Mouse (Mus musculus): Measurements from ENCODE around the gene Klhl29. TPM values are rescaled to one million over a fixed set of nuclear protein-coding genes. Genes with fewer than 3 reads are reported as not detected.

The Klhl29 gene
- polyA plus RNA-seq, 1 experiment from 2014 or later: 3.4 TPM

DNA sequence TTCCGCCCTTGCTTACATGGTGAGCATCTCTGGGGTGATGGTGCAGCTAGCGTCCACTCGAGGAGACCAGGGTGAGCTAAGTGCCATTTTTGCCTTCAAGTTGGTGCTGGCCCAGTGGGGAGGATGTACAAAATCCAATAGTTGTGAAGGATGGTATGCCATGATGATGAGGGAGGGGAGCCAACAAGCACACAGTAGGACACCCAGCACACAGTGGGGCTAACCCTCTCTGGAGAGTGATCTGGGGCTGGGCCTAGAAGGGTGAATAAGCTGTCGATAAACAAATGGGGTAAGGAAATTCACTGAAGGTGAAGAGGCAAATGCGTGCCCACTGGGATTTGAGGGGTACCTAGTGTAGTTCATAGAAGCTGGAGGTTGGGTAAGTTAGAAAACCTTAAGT is 290.8 kb downstream of the Klhl29 start:
- no peaks in the 10 kb centered on the region for H3K9me3 ChIP-seq (ENCODE audit: control insufficient read depth, low read depth, low read length)
- no peak overlapping the region for H3K4me2 ChIP-seq (replicated peaks; ENCODE audit: low read depth, low read length)
- no peak for ATAC-seq (ENCODE audit: insufficient number of reproducible peaks, insufficient read depth, low FRiP score, low read depth)
- H3K9ac ChIP-seq (replicated peaks; ENCODE audit: low read depth, low read length): no peak overlapping the region
- 95% methylated on average over 5 of the region's 5 CpGs for WGBS
- H3K27ac ChIP-seq (ENCODE audit: low read length): no peak overlapping the region
- H3K36me3 ChIP-seq (ENCODE audit: control insufficient read depth, insufficient read depth, low read length): peaks cover 4% of the 10 kb centered on the region; the same call in 1 of the 2 replicates
- H3K4me3 ChIP-seq (ENCODE audit: low read depth, low read length): no peak overlapping the region
- H3K27me3 ChIP-seq (ENCODE audit: control insufficient read depth, insufficient read depth, low read length): no peaks in the 10 kb centered on the region
- peaks cover 9% of the 10 kb centered on the region; the same call in 1 of the 2 replicates for H3K4me1 ChIP-seq (ENCODE audit: control insufficient read depth, insufficient read depth, low read length)

DNA sequence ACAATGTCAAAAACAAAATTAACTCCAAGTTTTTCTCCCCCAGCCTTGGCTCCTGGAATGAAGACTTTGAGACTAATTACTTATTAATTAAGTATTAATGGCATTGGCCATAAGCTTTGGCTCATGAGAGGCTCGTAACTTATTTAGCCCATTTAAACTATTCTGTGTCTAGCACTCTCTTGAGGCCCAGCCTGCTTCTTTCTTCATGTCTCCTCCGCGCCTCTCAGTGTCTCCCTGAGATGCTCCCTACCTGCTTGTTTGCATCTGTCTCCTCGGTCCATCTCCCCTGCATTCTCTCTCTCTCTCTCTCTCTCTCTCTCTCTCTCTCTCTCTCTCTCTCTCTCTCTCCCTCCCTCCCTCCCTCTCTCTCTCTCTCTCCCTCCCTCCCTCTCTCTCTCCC is 294.0 kb downstream of the Klhl29 start:
- H3K27ac ChIP-seq (ENCODE audit: low read length): no peak overlapping the region
- H3K9me3 ChIP-seq (ENCODE audit: control insufficient read depth, low read depth, low read length): no peaks in the 10 kb centered on the region
- H3K27me3 ChIP-seq (ENCODE audit: control insufficient read depth, insufficient read depth, low read length): no peaks in the 10 kb centered on the region
- no peak for ATAC-seq (ENCODE audit: insufficient number of reproducible peaks, insufficient read depth, low FRiP score, low read depth)
- WGBS: 91% methylated on average over 4 of the region's 4 CpGs
- H3K4me1 ChIP-seq (ENCODE audit: control insufficient read depth, insufficient read depth, low read length): no peaks in the 10 kb centered on the region
- H3K4me3 ChIP-seq (ENCODE audit: low read depth, low read length): no peak overlapping the region
- peaks cover 4% of the 10 kb centered on the region; the same call in 1 of the 2 replicates for H3K36me3 ChIP-seq (ENCODE audit: control insufficient read depth, insufficient read depth, low read length)
- H3K9ac ChIP-seq (replicated peaks; ENCODE audit: low read depth, low read length): no peak overlapping the region
- H3K4me2 ChIP-seq (replicated peaks; ENCODE audit: low read depth, low read length): no peak overlapping the region

DNA sequence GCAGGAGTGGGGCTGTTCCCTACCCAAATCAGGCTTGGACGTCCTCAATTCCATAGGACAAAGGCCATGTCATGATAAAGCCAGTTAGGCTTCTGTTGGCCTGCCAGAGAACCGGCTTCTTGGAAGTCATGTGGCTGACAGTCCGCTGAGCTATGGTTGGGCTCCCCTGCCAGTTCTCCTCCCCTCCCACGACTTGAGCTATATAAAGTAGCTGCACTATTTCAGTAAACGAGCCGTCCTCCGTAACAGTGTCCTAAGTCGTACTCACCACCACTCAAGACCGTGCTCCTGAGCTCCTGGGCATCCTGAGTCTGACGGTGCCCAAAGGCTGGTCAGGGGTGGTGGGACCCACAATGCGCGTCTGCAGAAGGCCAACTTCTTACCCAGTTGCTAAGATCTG is 302.3 kb downstream of the Klhl29 start:
- no peak for ATAC-seq (ENCODE audit: insufficient number of reproducible peaks, insufficient read depth, low FRiP score, low read depth)
- H3K4me3 ChIP-seq (ENCODE audit: low read depth, low read length): no peak overlapping the region
- H3K9me3 ChIP-seq (ENCODE audit: control insufficient read depth, low read depth, low read length): no peaks in the 10 kb centered on the region
- no peak overlapping the region for H3K9ac ChIP-seq (replicated peaks; ENCODE audit: low read depth, low read length)
- WGBS: 86% methylated on average over 12 of the region's 12 CpGs
- H3K27me3 ChIP-seq (ENCODE audit: control insufficient read depth, insufficient read depth, low read length): no peaks in the 10 kb centered on the region
- no peak overlapping the region for H3K4me2 ChIP-seq (replicated peaks; ENCODE audit: low read depth, low read length)
- H3K27ac ChIP-seq (ENCODE audit: low read length): no peak overlapping the region
- no peaks in the 10 kb centered on the region for H3K4me1 ChIP-seq (ENCODE audit: control insufficient read depth, insufficient read depth, low read length)
- H3K36me3 ChIP-seq (ENCODE audit: control insufficient read depth, insufficient read depth, low read length): no peaks in the 10 kb centered on the region

DNA sequence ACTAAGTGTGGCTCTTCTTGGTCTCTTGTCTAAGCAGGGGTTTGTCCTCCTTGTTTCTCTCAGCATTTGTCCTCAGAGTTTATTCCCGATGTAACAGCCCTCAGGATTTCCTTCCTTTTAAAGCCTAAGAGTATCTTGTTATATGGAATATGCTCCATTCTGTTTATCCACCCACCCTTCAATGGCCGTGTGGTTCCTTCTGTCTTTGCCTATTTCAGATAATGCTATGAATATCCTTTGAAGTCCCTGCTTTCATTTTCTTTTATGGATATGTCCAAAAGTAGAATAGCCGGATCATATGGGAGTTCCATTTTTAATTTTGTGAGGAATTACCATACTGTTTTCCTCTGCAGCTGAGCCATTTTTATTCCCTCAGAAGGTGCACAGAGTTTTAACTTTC is 305.4 kb downstream of the Klhl29 start:
- H3K36me3 ChIP-seq (ENCODE audit: control insufficient read depth, insufficient read depth, low read length): no peaks in the 10 kb centered on the region
- H3K4me1 ChIP-seq (ENCODE audit: control insufficient read depth, insufficient read depth, low read length): no peaks in the 10 kb centered on the region
- WGBS: 83% methylated on average over 3 of the region's 3 CpGs
- H3K9me3 ChIP-seq (ENCODE audit: control insufficient read depth, low read depth, low read length): no peaks in the 10 kb centered on the region
- no peak overlapping the region for H3K4me3 ChIP-seq (ENCODE audit: low read depth, low read length)
- no peak for ATAC-seq (ENCODE audit: insufficient number of reproducible peaks, insufficient read depth, low FRiP score, low read depth)
- no peaks in the 10 kb centered on the region for H3K27me3 ChIP-seq (ENCODE audit: control insufficient read depth, insufficient read depth, low read length)
- no peak overlapping the region for H3K9ac ChIP-seq (replicated peaks; ENCODE audit: low read depth, low read length)
- no peak overlapping the region for H3K27ac ChIP-seq (ENCODE audit: low read length)
- H3K4me2 ChIP-seq (replicated peaks; ENCODE audit: low read depth, low read length): no peak overlapping the region

DNA sequence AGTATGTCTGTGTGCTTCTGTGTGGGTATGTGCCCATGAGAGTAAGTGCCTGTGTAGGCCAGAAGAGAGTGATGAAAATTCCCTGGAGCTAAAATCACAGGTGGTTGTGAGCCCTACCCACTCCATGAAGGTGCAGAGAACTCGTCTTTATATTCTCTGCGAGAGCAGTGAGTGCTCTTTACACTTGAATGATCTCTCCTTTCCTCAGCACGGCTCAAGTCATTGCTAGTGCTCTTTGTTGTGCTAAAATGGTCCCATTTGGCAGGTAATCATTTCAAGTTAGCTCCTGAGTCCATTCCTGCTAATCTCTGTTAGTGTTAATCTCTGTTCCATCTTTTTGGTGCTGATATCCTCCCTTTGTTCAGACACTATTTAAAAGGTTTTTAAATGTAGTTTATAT is 307.9 kb downstream of the Klhl29 start:
- Histone ChIP-seq H3K36me3 (ENCODE audit: control insufficient read depth, insufficient read depth, low read length) (no peaks in the 10 kb centered on the region), H3K4me2 (replicated peaks; ENCODE audit: low read depth, low read length) (no peak overlapping the region), H3K4me3 (ENCODE audit: low read depth, low read length) (no peak overlapping the region), H3K9me3 (ENCODE audit: control insufficient read depth, low read depth, low read length) (no peaks in the 10 kb centered on the region), H3K27ac (ENCODE audit: low read length) (no peak overlapping the region), H3K27me3 (ENCODE audit: control insufficient read depth, insufficient read depth, low read length) (no peaks in the 10 kb centered on the region), H3K4me1 (ENCODE audit: control insufficient read depth, insufficient read depth, low read length) (no peaks in the 10 kb centered on the region), H3K9ac (replicated peaks; ENCODE audit: low read depth, low read length) (no peak overlapping the region)
- WGBS: 56% methylated on average over 3 of the region's 3 CpGs
- ATAC-seq (ENCODE audit: insufficient number of reproducible peaks, insufficient read depth, low FRiP score, low read depth): no peak

DNA sequence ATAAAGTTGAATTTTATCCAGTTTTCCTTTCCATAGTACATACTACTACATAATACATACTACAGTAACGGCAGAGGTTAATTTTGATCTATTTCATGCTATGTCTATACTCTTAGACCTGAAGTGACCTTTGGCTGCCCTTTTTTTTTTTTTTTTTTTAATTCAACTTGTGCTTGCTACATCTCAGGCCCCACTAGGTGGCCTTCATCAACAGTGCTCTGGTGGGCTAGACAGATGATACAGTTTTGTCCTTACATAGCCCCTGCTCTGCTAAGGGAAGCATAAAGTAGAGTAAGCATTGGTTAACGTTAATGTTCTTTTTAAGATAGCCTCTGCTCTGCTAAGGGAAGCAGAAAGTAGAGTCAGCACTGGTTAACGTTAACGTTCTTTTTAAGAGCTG is 327.4 kb downstream of the Klhl29 start:
- Histone ChIP-seq H3K9ac (replicated peaks; ENCODE audit: low read depth, low read length) (no peak overlapping the region), H3K4me2 (replicated peaks; ENCODE audit: low read depth, low read length) (no peak overlapping the region), H3K4me3 (ENCODE audit: low read depth, low read length) (no peak overlapping the region), H3K9me3 (ENCODE audit: control insufficient read depth, low read depth, low read length) (peaks cover 20% of the 10 kb centered on the region), H3K4me1 (ENCODE audit: control insufficient read depth, insufficient read depth, low read length) (no peaks in the 10 kb centered on the region), H3K36me3 (ENCODE audit: control insufficient read depth, insufficient read depth, low read length) (peaks cover 12% of the 10 kb centered on the region), H3K27me3 (ENCODE audit: control insufficient read depth, insufficient read depth, low read length) (no peaks in the 10 kb centered on the region), H3K27ac (ENCODE audit: low read length) (no peak overlapping the region)
- WGBS: 86% methylated on average over 4 of the region's 4 CpGs
- no peak for ATAC-seq (ENCODE audit: insufficient number of reproducible peaks, insufficient read depth, low FRiP score, low read depth)

DNA sequence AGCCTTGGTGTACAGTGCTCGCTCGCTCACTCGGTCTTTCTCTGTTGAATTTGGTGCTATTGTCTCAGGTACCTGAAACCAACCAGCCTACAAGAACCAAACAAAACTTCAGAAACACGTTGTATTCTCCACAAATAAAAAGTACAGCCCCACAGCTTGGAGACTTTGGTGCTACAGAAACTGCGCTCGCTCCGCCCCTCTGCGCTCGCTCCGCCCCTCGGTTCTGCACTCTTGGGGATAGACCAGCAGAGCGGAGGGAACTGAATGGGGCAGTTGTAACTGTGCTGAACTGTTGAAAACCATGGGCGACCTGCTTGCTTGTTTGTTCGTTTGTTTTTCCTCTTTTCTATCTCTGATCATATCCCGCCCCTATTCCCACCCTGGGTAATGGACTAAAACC is 331.3 kb downstream of the Klhl29 start:
- WGBS: 90% methylated on average over 15 of the region's 15 CpGs
- Histone ChIP-seq H3K9me3 (ENCODE audit: control insufficient read depth, low read depth, low read length) (no peaks in the 10 kb centered on the region), H3K4me3 (ENCODE audit: low read depth, low read length) (no peak overlapping the region), H3K4me1 (ENCODE audit: control insufficient read depth, insufficient read depth, low read length) (no peaks in the 10 kb centered on the region), H3K36me3 (ENCODE audit: control insufficient read depth, insufficient read depth, low read length) (peaks cover 16% of the 10 kb centered on the region), H3K27me3 (ENCODE audit: control insufficient read depth, insufficient read depth, low read length) (no peaks in the 10 kb centered on the region), H3K27ac (ENCODE audit: low read length) (no peak overlapping the region), H3K4me2 (replicated peaks; ENCODE audit: low read depth, low read length) (no peak overlapping the region), H3K9ac (replicated peaks; ENCODE audit: low read depth, low read length) (no peak overlapping the region)
- no peak for ATAC-seq (ENCODE audit: insufficient number of reproducible peaks, insufficient read depth, low FRiP score, low read depth)

DNA sequence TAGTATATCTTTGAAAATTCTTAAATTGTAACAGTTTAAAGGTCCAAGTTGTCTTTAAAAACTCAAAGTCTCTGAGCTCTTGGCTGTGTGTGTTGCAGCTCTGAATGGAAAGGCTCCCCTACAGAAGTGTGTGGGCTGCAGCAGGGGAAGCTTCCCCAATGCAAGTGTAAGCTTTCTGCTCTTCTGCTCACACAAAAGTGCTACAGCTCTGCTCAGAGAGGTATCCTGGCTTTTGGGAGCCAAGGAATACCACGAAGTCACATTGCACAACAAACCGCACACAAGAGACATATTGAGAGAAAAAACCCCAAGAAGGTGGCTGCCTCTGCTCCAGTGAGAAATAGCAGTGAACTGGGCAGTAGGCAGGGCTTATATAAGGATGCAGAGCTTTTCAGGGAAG is 337.5 kb downstream of the Klhl29 start:
- Histone ChIP-seq H3K9me3 (ENCODE audit: control insufficient read depth, low read depth, low read length) (no peaks in the 10 kb centered on the region), H3K4me3 (ENCODE audit: low read depth, low read length) (no peak overlapping the region), H3K4me1 (ENCODE audit: control insufficient read depth, insufficient read depth, low read length) (no peaks in the 10 kb centered on the region), H3K36me3 (ENCODE audit: control insufficient read depth, insufficient read depth, low read length) (peaks cover 32% of the 10 kb centered on the region), H3K27me3 (ENCODE audit: control insufficient read depth, insufficient read depth, low read length) (no peaks in the 10 kb centered on the region), H3K27ac (ENCODE audit: low read length) (no peak overlapping the region), H3K9ac (replicated peaks; ENCODE audit: low read depth, low read length) (no peak overlapping the region), H3K4me2 (replicated peaks; ENCODE audit: low read depth, low read length) (no peak overlapping the region)
- ATAC-seq (ENCODE audit: insufficient number of reproducible peaks, insufficient read depth, low FRiP score, low read depth): no peak
- WGBS: 94% methylated on average over 2 of the region's 2 CpGs

DNA sequence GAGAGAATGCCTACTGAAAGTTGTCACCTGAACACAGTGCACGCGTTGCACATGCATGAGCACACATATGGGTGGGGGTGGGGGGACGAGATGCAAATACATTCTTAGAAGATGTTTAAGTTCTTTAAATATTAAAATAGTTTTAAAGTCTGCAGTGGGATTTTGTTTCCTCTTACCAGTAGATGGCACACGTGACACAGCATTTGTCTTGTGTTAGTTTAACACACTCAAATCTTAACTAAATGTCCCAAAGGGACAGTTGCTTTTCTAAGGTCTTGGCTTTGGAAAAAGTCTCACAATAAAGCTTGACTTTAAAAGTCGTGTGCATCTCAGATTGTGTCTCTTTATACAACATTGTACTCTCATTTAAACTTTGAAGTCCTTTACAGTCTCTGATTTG is 346.4 kb downstream of the Klhl29 start:
- no peak overlapping the region for H3K27ac ChIP-seq (ENCODE audit: low read length)
- no peak for ATAC-seq (ENCODE audit: insufficient number of reproducible peaks, insufficient read depth, low FRiP score, low read depth)
- 75% methylated on average over 5 of the region's 5 CpGs for WGBS
- H3K4me1 ChIP-seq (ENCODE audit: control insufficient read depth, insufficient read depth, low read length): no peaks in the 10 kb centered on the region
- H3K9me3 ChIP-seq (ENCODE audit: control insufficient read depth, low read depth, low read length): no peaks in the 10 kb centered on the region
- H3K4me3 ChIP-seq (ENCODE audit: low read depth, low read length): no peak overlapping the region
- no peaks in the 10 kb centered on the region for H3K27me3 ChIP-seq (ENCODE audit: control insufficient read depth, insufficient read depth, low read length)
- no peak overlapping the region for H3K9ac ChIP-seq (replicated peaks; ENCODE audit: low read depth, low read length)
- H3K36me3 ChIP-seq (ENCODE audit: control insufficient read depth, insufficient read depth, low read length): peaks cover 28% of the 10 kb centered on the region
- no peak overlapping the region for H3K4me2 ChIP-seq (replicated peaks; ENCODE audit: low read depth, low read length)
